Mouse (Mus musculus) midbrain, embryonic 16.5 days (tissue): ENCODE results near the gene Cd63. TPM values are rescaled to one million over a fixed set of nuclear protein-coding genes. Genes with fewer than 3 reads are reported as not detected.

Source experiments
- ATAC-seq: fragments of 200-750 bp; cut with Nextera tagmentation; 2 replicates; pipeline ENCODE4 v1.8.0; 2017; ENCODE audit warnings: moderate TSS enrichment
- H3K27ac ChIP-seq: fragments of 300-500 bp; sonication (generic); 2 replicates; pipeline ENCODE4 v1.5.1; 2014; ENCODE audit warnings: mild to moderate bottlenecking, low read length, mixed read lengths
- H3K27me3 ChIP-seq: fragments of 300-500 bp; sonication (generic); 2 replicates; pipeline ENCODE4 v1.6.1; 2014; ENCODE audit warnings: low read depth, low read length, mixed read lengths; ENCODE audit not compliant: control insufficient read depth, insufficient read depth
- H3K36me3 ChIP-seq: fragments of 300-500 bp; sonication (generic); 2 replicates; pipeline ENCODE4 v1.6.1; 2014; ENCODE audit warnings: mild to moderate bottlenecking, low read length, moderate library complexity, mixed read lengths; ENCODE audit not compliant: control insufficient read depth, insufficient read depth
- H3K4me1 ChIP-seq: fragments of 300-500 bp; sonication (generic); 2 replicates; pipeline ENCODE4 v1.6.1; 2014; ENCODE audit warnings: mild to moderate bottlenecking, low read length, mixed read lengths; ENCODE audit not compliant: control insufficient read depth, insufficient read depth
- H3K4me2 ChIP-seq: fragments of 300-500 bp; sonication (generic); 2 replicates; pipeline ENCODE4 v1.6.1; 2014; ENCODE audit warnings: mild to moderate bottlenecking, low read length, mixed read lengths
- H3K4me3 ChIP-seq: fragments of 300-500 bp; sonication (generic); 2 replicates; pipeline ENCODE4 v1.5.1; 2014; ENCODE audit warnings: low read depth, mild to moderate bottlenecking, low read length, moderate library complexity, mixed read lengths
- H3K9ac ChIP-seq: fragments of 300-500 bp; sonication (generic); 2 replicates; pipeline ENCODE4 v1.6.1; 2014; ENCODE audit warnings: low read depth, low read length, mixed read lengths
- H3K9me3 ChIP-seq: fragments of 300-500 bp; sonication (generic); replicated peaks from 2 replicates; pipeline ENCODE4 v1.6.1; 2014; ENCODE audit warnings: mild to moderate bottlenecking, low read length, mixed read lengths; ENCODE audit not compliant: control insufficient read depth, poor library complexity, severe bottlenecking
- WGBS: fragments of 180-500 bp; shearing (Covaris S2); extraction: QIAGEN DNeasy Blood & Tissue Kit; methylation state at CpG from one replicate; pipeline ENCODE4 v1.1.7; 2014; 5-methylcytosine and 5-hydroxymethylcytosine counted together
- polyA plus RNA-seq: library from polyadenylated mRNA; unstranded; fragments of >200 nt; fragmentation: Nextera tagmentation; extraction: Ambion mirVana; gene quantifications from 2 replicates; pipeline ENCODE4 v1.2.1, GENCODE M21; 2015

Cd63 gene
- 152 and 195 TPM in 2 replicates for polyA plus RNA-seq

DNA sequence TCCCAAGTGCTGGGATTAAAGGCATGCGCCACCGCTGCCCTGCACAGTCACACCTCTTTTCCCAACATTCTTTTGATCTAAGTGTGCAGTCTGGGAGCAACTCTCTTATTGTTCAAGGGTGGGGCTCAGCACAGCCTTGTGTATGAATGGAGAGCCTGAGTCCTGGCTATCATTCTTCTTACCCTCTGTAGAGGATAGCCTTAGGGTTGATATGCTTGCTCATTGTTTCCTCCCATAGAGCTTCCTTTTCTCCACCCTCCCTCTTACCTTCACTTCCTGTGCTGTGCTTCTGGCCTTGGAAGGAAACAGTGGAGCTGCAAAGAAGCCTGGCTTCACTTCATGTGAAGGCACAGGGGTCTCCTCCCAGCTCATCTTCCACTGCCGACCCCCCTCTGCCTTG is at the start of gene Cd63:
TSS of gene Cd63 (plus strand) at position 292 of the 400 bp plus-strand sequence.
- H3K4me1 ChIP-seq = peaks cover 7% of the 10 kb centered on the region; the same call in 1 of the 2 replicates
- no peaks in the 10 kb centered on the region for H3K36me3 ChIP-seq
- H3K27me3 ChIP-seq = peaks cover 11% of the 10 kb centered on the region
- H3K9ac ChIP-seq = no peak within 1 kb of the TSS
- no peak for ATAC-seq
- no peaks in the 10 kb centered on the region for H3K9me3 ChIP-seq
- WGBS = 84% methylated on average over 3 of the region's 3 CpGs
- H3K27ac ChIP-seq = no peak within 1 kb of the TSS
- no peak within 1 kb of the TSS for H3K4me3 ChIP-seq
- no peak within 1 kb of the TSS for H3K4me2 ChIP-seq

DNA sequence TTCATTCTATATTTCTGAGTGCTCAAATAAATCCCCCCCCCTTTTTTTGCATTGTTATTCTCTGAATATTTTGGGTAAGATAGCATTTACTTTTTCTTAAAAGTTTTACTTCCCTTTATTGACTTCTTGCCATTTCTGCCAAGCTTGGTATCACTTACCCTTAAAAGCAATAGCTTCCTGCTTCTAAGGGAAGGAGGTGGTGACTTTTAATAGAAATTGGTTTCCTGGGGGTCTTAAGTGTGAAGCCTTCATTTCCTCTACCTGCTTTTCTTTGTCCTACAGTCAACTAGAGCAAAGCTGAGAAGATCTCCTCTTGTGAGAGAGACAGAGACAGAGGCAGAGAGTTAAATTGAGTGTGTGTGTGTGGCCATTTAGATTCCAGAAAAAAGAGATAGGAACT is 39.6 kb upstream of the Cd63 start:
- no peak overlapping the region for H3K4me3 ChIP-seq
- ATAC-seq = no peak
- H3K4me2 ChIP-seq = no peak overlapping the region
- no peaks in the 10 kb centered on the region for H3K4me1 ChIP-seq
- H3K27ac ChIP-seq = no peak overlapping the region
- no peak overlapping the region for H3K9ac ChIP-seq
- no peaks in the 10 kb centered on the region for H3K27me3 ChIP-seq
- peaks cover 6% of the 10 kb centered on the region; the same call in 1 of the 2 replicates for H3K36me3 ChIP-seq
- H3K9me3 ChIP-seq = no peaks in the 10 kb centered on the region

DNA sequence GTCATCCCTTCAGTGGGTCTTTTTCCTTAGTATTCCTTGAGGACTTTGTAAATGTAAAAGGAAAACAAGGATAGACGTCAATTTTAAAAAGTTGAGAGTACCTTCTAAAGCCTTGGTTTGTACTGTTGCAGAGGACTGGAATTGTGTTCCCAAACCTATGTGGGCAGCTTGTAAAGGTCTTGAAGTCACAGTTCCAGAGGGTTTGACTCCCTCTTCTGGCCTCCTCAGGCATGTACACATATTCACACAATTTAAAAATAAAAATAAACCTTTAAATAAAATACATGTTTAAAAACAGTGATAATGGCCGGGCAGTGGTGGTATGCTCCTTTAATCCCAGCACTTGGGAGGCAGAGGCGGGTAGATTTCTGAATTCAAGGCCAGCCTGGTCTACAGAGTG is 34.7 kb upstream of the Cd63 start:
- no peaks in the 10 kb centered on the region for H3K9me3 ChIP-seq
- WGBS = 91% methylated on average over 3 of the region's 3 CpGs
- 0 out of 2 replicates have a peak, but pooled peaks cover 2% of the 10 kb centered on the region for H3K36me3 ChIP-seq
- H3K27ac ChIP-seq = no peak overlapping the region
- no peak overlapping the region for H3K9ac ChIP-seq
- no peaks in the 10 kb centered on the region for H3K4me1 ChIP-seq
- H3K4me3 ChIP-seq = no peak overlapping the region
- H3K27me3 ChIP-seq = no peaks in the 10 kb centered on the region
- no peak for ATAC-seq
- H3K4me2 ChIP-seq = no peak overlapping the region

DNA sequence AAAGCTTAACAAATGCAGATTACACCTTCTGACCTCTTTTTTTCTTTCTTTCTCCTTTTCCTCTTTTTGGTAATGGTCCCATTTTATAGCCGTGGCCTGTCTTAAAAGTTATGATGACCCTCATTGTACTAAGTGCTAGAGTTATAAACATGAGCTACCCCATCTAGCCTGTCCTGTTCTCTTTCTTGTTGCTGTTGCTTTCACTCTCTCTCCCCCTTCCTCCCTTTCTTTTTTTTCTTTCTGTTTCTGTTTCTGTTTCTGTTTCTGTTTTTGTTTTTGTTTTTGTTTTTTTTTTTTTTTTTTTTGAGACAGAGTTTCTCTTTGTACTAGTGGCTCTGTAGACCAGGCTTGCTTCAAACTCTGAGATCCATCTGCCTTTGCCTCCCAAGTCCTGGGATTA is 34.3 kb upstream of the Cd63 start:
- 0 out of 2 replicates have a peak, but pooled peaks cover 2% of the 10 kb centered on the region for H3K36me3 ChIP-seq
- whole genome bisulfite sequencing = 89% methylated on average over 1 of the region's 1 CpGs
- H3K4me3 ChIP-seq = no peak overlapping the region
- no peaks in the 10 kb centered on the region for H3K9me3 ChIP-seq
- H3K27me3 ChIP-seq = no peaks in the 10 kb centered on the region
- no peak overlapping the region for H3K9ac ChIP-seq
- H3K27ac ChIP-seq = no peak overlapping the region
- no peak overlapping the region for H3K4me2 ChIP-seq
- no peak for ATAC-seq
- no peaks in the 10 kb centered on the region for H3K4me1 ChIP-seq

DNA sequence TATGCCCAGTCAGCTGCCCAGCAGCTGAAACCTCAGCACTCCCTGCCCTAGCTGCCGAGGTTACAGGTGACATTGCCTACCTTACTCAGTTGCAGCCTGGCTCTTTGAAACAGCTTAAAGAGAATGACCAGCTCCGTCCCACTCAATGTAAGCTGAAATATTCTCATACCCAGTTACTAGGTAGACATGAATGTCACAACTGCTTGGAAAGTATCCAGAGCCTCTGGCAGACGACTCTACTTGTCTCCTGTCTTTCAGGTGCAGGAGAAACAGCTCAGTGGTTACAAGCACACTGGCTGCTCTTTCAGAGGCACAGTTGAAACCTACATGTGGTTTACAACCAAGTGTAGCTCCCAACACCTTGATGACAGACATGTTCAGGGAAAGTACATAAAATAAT is 30.4 kb upstream of the Cd63 start:
- H3K4me3 ChIP-seq = no peak overlapping the region
- no peaks in the 10 kb centered on the region for H3K9me3 ChIP-seq
- no peak for ATAC-seq
- 88% methylated on average over 3 of the region's 3 CpGs for WGBS
- no peaks in the 10 kb centered on the region for H3K4me1 ChIP-seq
- H3K27me3 ChIP-seq = no peaks in the 10 kb centered on the region
- no peak overlapping the region for H3K4me2 ChIP-seq
- no peak overlapping the region for H3K9ac ChIP-seq
- H3K36me3 ChIP-seq = peaks cover 9% of the 10 kb centered on the region
- no peak overlapping the region for H3K27ac ChIP-seq

DNA sequence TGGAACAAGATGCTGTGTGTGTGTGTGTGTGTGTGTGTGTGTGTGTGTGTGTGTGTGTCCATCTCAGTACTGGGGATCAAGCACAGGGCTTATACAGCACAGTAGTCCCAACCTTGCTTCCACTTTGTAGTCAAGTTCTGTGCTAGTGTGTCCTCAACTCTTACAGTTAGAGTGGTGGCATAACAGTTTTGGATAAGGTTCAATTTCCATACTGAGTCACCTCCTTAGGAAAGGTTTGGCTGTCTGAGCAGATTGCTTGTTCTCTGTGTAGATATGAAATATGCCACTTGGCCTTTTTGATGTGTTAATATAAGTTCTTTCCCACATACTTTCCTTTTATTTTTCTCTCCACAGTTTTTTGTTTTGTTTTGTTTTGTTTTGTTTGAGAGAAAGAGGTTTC is 22.5 kb upstream of the Cd63 start:
- no peak overlapping the region for H3K4me2 ChIP-seq
- no peak overlapping the region for H3K9ac ChIP-seq
- H3K9me3 ChIP-seq = no peaks in the 10 kb centered on the region
- H3K27ac ChIP-seq = no peak overlapping the region
- H3K27me3 ChIP-seq = no peaks in the 10 kb centered on the region
- ATAC-seq = no peak
- peaks cover 6% of the 10 kb centered on the region for H3K36me3 ChIP-seq
- H3K4me3 ChIP-seq = no peak overlapping the region
- H3K4me1 ChIP-seq = no peaks in the 10 kb centered on the region

DNA sequence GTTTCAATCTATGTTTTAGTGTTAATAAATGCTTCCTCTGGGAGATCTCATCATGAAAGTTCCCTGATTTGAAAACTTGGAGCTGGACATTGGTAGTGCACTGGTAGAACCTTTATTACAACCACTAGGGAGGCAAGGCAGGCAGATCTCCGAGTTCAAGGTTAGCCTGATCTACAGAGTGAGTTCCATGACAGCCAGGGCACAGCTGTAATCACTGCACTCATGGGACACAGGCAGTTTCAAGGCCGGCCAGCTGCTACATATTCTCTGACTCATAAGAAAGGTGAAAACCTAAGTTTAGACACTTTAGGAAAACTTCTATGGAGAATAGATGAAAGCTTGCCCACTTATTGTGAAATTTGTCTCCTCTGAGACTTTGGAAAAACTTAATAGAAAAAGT is 22.0 kb upstream of the Cd63 start:
- no peaks in the 10 kb centered on the region for H3K4me1 ChIP-seq
- H3K9me3 ChIP-seq = no peaks in the 10 kb centered on the region
- H3K9ac ChIP-seq = no peak overlapping the region
- WGBS = 93% methylated on average over 2 of the region's 2 CpGs
- no peak for ATAC-seq
- H3K27ac ChIP-seq = no peak overlapping the region
- peaks cover 6% of the 10 kb centered on the region for H3K36me3 ChIP-seq
- H3K27me3 ChIP-seq = no peaks in the 10 kb centered on the region
- no peak overlapping the region for H3K4me3 ChIP-seq
- no peak overlapping the region for H3K4me2 ChIP-seq

DNA sequence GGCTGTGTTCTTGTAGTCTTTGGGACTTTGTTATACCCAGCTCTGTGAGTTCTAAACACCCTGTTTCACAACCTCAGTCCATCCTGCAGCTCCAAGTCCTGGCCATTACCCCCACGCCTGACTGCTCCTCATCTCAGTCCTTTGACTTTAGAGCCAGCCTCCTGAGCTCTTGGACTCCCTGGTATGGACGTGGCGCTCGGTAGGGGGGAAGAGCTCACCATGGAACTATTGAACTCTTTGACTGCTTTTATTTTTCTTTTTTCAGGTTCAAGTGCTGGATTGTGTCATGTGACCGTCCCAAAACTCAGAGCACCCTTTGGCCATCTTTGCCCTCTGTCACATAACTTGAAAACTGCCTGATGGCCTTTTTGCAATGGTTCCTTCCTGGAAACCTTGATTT is 18.7 kb upstream of the Cd63 start:
- Histone ChIP-seq H3K9ac (no peak overlapping the region), H3K4me3 (no peak overlapping the region), H3K36me3 (peaks cover 12% of the 10 kb centered on the region), H3K27ac (no peak overlapping the region), H3K9me3 (no peaks in the 10 kb centered on the region), H3K4me1 (no peaks in the 10 kb centered on the region), H3K27me3 (no peaks in the 10 kb centered on the region), H3K4me2 (no peak overlapping the region)
- 73% methylated on average over 5 of the region's 5 CpGs for WGBS
- no peak for ATAC-seq

DNA sequence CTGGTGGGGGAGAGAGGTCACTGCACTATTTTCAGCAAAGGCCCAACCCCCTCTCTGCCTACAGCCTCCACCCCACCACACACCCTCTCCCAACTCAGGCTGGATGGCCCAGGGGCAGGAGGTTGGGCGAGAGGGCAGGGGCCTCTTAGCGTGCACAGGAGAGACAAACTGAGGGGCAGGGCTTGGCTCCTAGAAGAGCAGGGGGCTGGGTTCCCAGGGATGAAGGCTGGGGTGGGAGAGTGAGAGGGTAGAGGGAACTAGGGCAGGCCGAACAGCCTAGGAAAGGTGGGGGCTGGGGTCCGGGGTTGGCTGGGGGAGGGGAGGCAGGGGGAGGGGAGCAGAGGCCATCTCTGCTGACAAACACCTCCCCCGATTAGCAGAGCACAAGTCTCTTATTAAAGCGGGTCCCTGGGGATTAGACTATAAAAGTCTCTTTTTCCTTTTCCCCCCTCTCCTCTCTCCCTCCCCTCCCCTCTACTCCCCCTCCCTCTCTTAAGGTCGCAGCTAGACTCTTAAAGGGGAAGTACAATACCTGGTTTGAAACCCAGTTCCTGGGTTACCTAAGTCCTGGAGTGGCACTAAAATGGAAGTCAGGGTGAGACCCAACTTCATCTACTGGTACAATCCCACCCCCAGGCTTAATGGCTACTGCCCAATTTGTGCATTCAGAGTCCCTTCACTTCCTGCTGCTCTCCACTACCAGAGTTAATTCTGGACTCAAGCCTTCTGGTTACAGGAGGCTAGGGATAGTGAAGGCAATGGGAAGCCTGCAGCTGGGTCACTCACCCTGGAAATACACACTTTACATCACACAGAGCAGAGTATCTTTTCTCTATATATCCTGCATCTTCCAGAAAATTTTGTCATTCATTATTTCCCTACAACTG is 11.6 kb upstream of the Cd63 start:
- WGBS = 1% methylated on average over 7 of the region's 7 CpGs
- no peaks in the 10 kb centered on the region for H3K9me3 ChIP-seq
- peaks cover 8% of the 10 kb centered on the region; the same call in 1 of the 2 replicates for H3K36me3 ChIP-seq
- peak; percentile 26 for ATAC-seq
- H3K9ac ChIP-seq = peak overlapping the region; percentile 52
- H3K4me1 ChIP-seq = peaks cover 34% of the 10 kb centered on the region
- H3K27me3 ChIP-seq = no peaks in the 10 kb centered on the region
- H3K4me2 ChIP-seq = peak overlapping the region; percentile 92
- H3K4me3 ChIP-seq = peak overlapping the region; percentile 82
- H3K27ac ChIP-seq = peak overlapping the region; percentile 38
